Mouse (Mus musculus): ENCODE results near the gene Matn4. TPM values are rescaled to one million over a fixed set of nuclear protein-coding genes. Genes with fewer than 3 reads are reported as not detected.

Matn4 gene
- polyA plus RNA-seq (2012): not detected in 2 replicates

- Histone ChIP-seq H3K9me3 (ENCODE audit: control insufficient read depth, low read length) (no peaks in the 10 kb centered on the region; the same call in 1 of the 2 replicates), H3K27me3 (ENCODE audit: control insufficient read depth) (peaks cover 85% of the 10 kb centered on the region), H3K4me3 (replicated peaks) (no peak within 1 kb of the TSS), H3K4me1 (ENCODE audit: control insufficient read depth) (no peaks in the 10 kb centered on the region), H3K36me3 (ENCODE audit: control insufficient read depth) (no peaks in the 10 kb centered on the region)
- TF ChIP-seq GATA1 (IDR thresholded peaks at IDR 0.05; ENCODE audit: low read length): no peak
- TF ChIP-seq TAL1 (IDR thresholded peaks at IDR 0.05; ENCODE audit: low read length): no peak
Observed at GRCm38 (mm10) chr2:164405060-164405459, at the start of gene Matn4. Gene Matn4 (minus strand): TSS chr2:164405160.

GRCm38 (mm10) chr2:164453887-164454500 lies 49.0 kb upstream of the Matn4 start:
- H3K4me3 ChIP-seq (replicated peaks): no peak overlapping the region
- H3K27me3 ChIP-seq (ENCODE audit: control insufficient read depth): peaks cover 8% of the 10 kb centered on the region
- no peak for TF ChIP-seq TAL1 (IDR thresholded peaks at IDR 0.05; ENCODE audit: low read length)
- no peak for TF ChIP-seq GATA1 (IDR thresholded peaks at IDR 0.05; ENCODE audit: low read length)

GRCm38 (mm10) chr2:164453047-164453757 lies 48.2 kb upstream of the Matn4 start:
- H3K36me3 ChIP-seq (ENCODE audit: control insufficient read depth): no peaks in the 10 kb centered on the region
- H3K27me3 ChIP-seq (ENCODE audit: control insufficient read depth): peaks cover 8% of the 10 kb centered on the region
- H3K9me3 ChIP-seq (ENCODE audit: control insufficient read depth, low read length): no peaks in the 10 kb centered on the region
- TF ChIP-seq GATA1 (IDR thresholded peaks at IDR 0.05; ENCODE audit: low read length) (no peak), TAL1 (IDR thresholded peaks at IDR 0.05; ENCODE audit: low read length) (no peak)
- no peak overlapping the region for H3K4me3 ChIP-seq (replicated peaks)
- H3K4me1 ChIP-seq (ENCODE audit: control insufficient read depth): no peaks in the 10 kb centered on the region

More at GRCm38 (mm10) chr2:164453887-164454500, 49.0 kb upstream of the Matn4 start:
- Histone ChIP-seq H3K36me3 (ENCODE audit: control insufficient read depth) (no peaks in the 10 kb centered on the region), H3K4me1 (ENCODE audit: control insufficient read depth) (no peaks in the 10 kb centered on the region), H3K9me3 (ENCODE audit: control insufficient read depth, low read length) (no peaks in the 10 kb centered on the region)

GRCm38 (mm10) chr2:164452000-164452676 lies 47.2 kb upstream of the Matn4 start:
- H3K9me3 ChIP-seq (ENCODE audit: control insufficient read depth, low read length): no peaks in the 10 kb centered on the region
- H3K36me3 ChIP-seq (ENCODE audit: control insufficient read depth): no peaks in the 10 kb centered on the region
- no peak overlapping the region for H3K4me3 ChIP-seq (replicated peaks)
- TF ChIP-seq TAL1 (IDR thresholded peaks at IDR 0.05; ENCODE audit: low read length) (no peak), GATA1 (IDR thresholded peaks at IDR 0.05; ENCODE audit: low read length) (no peak)
- H3K4me1 ChIP-seq (ENCODE audit: control insufficient read depth): no peaks in the 10 kb centered on the region
- H3K27me3 ChIP-seq (ENCODE audit: control insufficient read depth): peaks cover 5% of the 10 kb centered on the region

GRCm38 (mm10) chr2:164449341-164450042 lies 44.5 kb upstream of the Matn4 start:
- Histone ChIP-seq H3K36me3 (ENCODE audit: control insufficient read depth) (no peaks in the 10 kb centered on the region), H3K9me3 (ENCODE audit: control insufficient read depth, low read length) (no peaks in the 10 kb centered on the region), H3K4me1 (ENCODE audit: control insufficient read depth) (no peaks in the 10 kb centered on the region), H3K4me3 (replicated peaks) (no peak overlapping the region), H3K27me3 (ENCODE audit: control insufficient read depth) (peaks cover 5% of the 10 kb centered on the region; the same call in 1 of the 2 replicates)
- TF ChIP-seq GATA1 (IDR thresholded peaks at IDR 0.05; ENCODE audit: low read length): no peak
- TF ChIP-seq TAL1 (IDR thresholded peaks at IDR 0.05; ENCODE audit: low read length): no peak

GRCm38 (mm10) chr2:164448921-164449320 lies 44.0 kb upstream of the Matn4 start:
- Histone ChIP-seq H3K27me3 (ENCODE audit: control insufficient read depth) (peaks cover 10% of the 10 kb centered on the region), H3K36me3 (ENCODE audit: control insufficient read depth) (no peaks in the 10 kb centered on the region), H3K9me3 (ENCODE audit: control insufficient read depth, low read length) (no peaks in the 10 kb centered on the region), H3K4me1 (ENCODE audit: control insufficient read depth) (no peaks in the 10 kb centered on the region), H3K4me3 (replicated peaks) (no peak overlapping the region)
- TF ChIP-seq TAL1 (IDR thresholded peaks at IDR 0.05; ENCODE audit: low read length) (no peak), GATA1 (IDR thresholded peaks at IDR 0.05; ENCODE audit: low read length) (no peak)

- Histone ChIP-seq H3K4me3 (replicated peaks) (no peak overlapping the region), H3K36me3 (ENCODE audit: control insufficient read depth) (no peaks in the 10 kb centered on the region), H3K9me3 (ENCODE audit: control insufficient read depth, low read length) (no peaks in the 10 kb centered on the region), H3K4me1 (ENCODE audit: control insufficient read depth) (no peaks in the 10 kb centered on the region), H3K27me3 (ENCODE audit: control insufficient read depth) (peaks cover 18% of the 10 kb centered on the region)
- TF ChIP-seq GATA1 (IDR thresholded peaks at IDR 0.05; ENCODE audit: low read length): no peak
- no peak for TF ChIP-seq TAL1 (IDR thresholded peaks at IDR 0.05; ENCODE audit: low read length)
Observed at GRCm38 (mm10) chr2:164448140-164448539, 43.2 kb upstream of the Matn4 start.

GRCm38 (mm10) chr2:164446086-164446469 lies 41.1 kb upstream of the Matn4 start:
- Histone ChIP-seq H3K36me3 (ENCODE audit: control insufficient read depth) (no peaks in the 10 kb centered on the region), H3K9me3 (ENCODE audit: control insufficient read depth, low read length) (no peaks in the 10 kb centered on the region), H3K4me3 (replicated peaks) (no peak overlapping the region), H3K27me3 (ENCODE audit: control insufficient read depth) (peaks cover 39% of the 10 kb centered on the region), H3K4me1 (ENCODE audit: control insufficient read depth) (no peaks in the 10 kb centered on the region)
- TF ChIP-seq TAL1 (IDR thresholded peaks at IDR 0.05; ENCODE audit: low read length) (no peak), GATA1 (IDR thresholded peaks at IDR 0.05; ENCODE audit: low read length) (no peak)

Data from erythroblast, embryonic 14.5 days (primary cell).